Mouse (Mus musculus) layer of hippocampus, adult 8-10 months (tissue): ENCODE measurements around the gene Anxa1. TPM values are rescaled to one million over a fixed set of nuclear protein-coding genes. Genes with fewer than 3 reads are reported as not detected.

Experiments
- DNase-seq, 2 experiments: peaks; one replicate each; pipeline ENCODE4 v3.0.0; 2022; ENCODE audit warnings: low spot score in 2 of 2
- total RNA-seq, 4 experiments: library from RNA; stranded (reverse); gene quantifications; 2 replicates each; pipeline ENCODE4 v1.2.4; 2022

Anxa1 gene
- total RNA-seq, 4 experiments from 2014 or later, result 1.3 to 3.2 (median 2.3) TPM

- DNase-seq, result no peak
These were observed 9.5 kb downstream of the Anxa1 start for GRCm38 (mm10) chr19:20381207-20381752.

DNA sequence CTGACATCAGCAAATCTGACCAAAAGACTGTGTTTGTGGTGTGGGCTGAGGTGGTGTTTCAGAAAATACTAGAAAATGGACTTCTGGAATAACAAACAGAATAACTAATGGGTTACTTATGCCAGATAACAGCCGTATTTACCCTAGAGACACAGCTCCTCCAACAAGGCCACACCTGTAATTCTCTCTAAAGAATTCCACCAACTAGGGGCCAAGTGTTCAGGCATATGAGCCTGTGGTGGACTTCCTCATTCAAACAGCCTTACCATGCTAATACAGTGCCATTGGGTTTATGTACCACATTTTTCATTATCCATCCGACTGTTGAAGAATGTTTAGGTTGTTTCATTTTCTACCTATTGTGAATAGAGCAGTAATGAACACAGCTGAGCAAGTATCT is 20.6 kb downstream of the Anxa1 start:
- no peak for DNase-seq

GRCm38 (mm10) chr19:20366571-20366970 is 24.2 kb downstream of the Anxa1 start:
- DNase-seq, result no peak

- no peak for DNase-seq
These were observed 24.7 kb downstream of the Anxa1 start for GRCm38 (mm10) chr19:20366010-20366409.

- DNase-seq, result no peak
These were observed 25.4 kb downstream of the Anxa1 start for GRCm38 (mm10) chr19:20365364-20365763.

GRCm38 (mm10) chr19:20364931-20365330 is 25.8 kb downstream of the Anxa1 start:
- no peak for DNase-seq

GRCm38 (mm10) chr19:20363221-20363620 is 27.5 kb downstream of the Anxa1 start:
- no peak for DNase-seq

DNA sequence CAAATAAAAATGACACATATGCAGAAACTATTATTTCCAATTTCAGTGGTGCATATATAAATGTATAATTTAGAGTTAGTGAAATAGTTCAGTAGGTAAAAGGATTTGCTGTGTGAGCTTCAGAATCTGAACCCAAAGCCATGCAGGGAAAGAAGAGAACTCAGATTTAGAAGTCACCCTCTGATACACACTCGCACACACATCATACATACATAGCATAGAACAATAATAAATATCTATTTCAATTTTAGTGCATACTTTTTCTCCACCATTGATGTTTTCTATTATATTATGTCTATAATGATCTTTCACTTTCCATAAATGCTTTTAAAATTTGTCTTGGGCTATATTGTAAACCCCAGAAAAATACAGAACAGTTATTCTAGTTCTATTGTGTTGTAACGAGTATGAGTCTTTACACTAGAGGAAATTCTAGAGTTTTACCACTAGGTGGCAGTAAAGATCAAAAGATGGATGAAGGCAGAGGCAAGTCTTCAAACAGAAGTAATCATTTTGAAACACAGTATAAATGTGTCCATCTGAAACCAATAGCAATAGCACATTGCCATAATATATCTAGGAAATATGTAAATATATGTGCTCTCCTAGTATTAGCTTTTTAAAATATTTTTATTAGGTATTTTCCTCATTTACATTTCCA is 28.7 kb downstream of the Anxa1 start:
- DNase-seq, result no peak

GRCm38 (mm10) chr19:20358679-20359078 is 32.1 kb downstream of the Anxa1 start:
- no peak for DNase-seq

DNA sequence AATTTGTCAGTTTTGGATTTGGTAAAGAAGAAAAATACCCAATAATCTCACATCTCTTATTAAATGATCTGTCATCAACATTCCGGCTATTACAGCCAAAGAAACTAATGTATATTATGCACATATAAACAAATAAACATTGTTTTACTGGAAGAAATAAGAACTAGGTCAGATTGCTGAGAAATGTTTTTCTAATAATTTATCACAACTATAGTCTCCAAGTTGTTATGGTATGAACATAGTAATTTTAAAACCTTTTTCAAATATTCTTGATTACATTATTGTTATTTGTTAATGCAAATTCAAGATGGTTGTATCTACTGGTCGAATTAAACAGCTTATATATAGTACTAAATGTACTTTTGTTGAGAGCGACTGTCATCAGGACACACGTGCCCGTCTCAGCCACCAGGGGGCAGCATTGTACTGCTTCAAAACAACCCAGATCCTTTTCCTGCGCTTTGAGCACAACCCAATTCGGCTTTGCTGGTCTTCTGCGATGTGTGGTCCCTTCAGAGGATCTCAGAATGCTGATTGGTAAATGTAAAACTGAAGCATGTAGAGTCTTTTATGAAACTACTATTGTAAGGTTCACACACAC is 45.3 kb downstream of the Anxa1 start:
- peak; percentile 67 to 84 for DNase-seq

- DNase-seq, result peak; percentile 37 to 44
These were observed 46.0 kb downstream of the Anxa1 start for GRCm38 (mm10) chr19:20344511-20345316.

GRCm38 (mm10) chr19:20344052-20344451 is 46.7 kb downstream of the Anxa1 start:
- DNase-seq, result no peak

Other genes starting within 250 kb of the Anxa1 start
- 10 to 100 TPM; 47.5 to 57.6 (median 51.5) TPM for gene Aldh1a1, start 101.8 kb upstream of the Anxa1 start, total RNA-seq